Mouse (Mus musculus): ENCODE data around the gene Tgfbi. TPM values are rescaled to one million over a fixed set of nuclear protein-coding genes. Genes with fewer than 3 reads are reported as not detected.
A peak's percentile ranks its signal among the peaks of the same experiment; 100 is the strongest.

The Tgfbi gene
- polyA plus RNA-seq, 1 experiment from 2014 or later = 116 TPM

GRCm38 (mm10) chr13:56630552-56630951 is 21.2 kb downstream of the Tgfbi start:
- DNase-seq (ENCODE audit: low spot score) (no peak), ATAC-seq (replicated peaks; ENCODE audit: low FRiP score, low read depth) (no peak)
- Histone ChIP-seq H3K4me2 (ENCODE audit: low read length) (no peak overlapping the region), H3K4me3 (replicated peaks; ENCODE audit: low read depth, low read length) (no peak overlapping the region), H3K9ac (ENCODE audit: low read depth, low read length) (no peak overlapping the region), H3K4me1 (replicated peaks; ENCODE audit: insufficient read depth, low read length) (peaks cover 8% of the 10 kb centered on the region; the same call in 1 of the 2 replicates), H3K27ac (no peak overlapping the region), H3K36me3 (ENCODE audit: insufficient read depth, low read length) (peaks cover 6% of the 10 kb centered on the region; the same call in 1 of the 2 replicates), H3K27me3 (ENCODE audit: insufficient read depth, low read length) (no peaks in the 10 kb centered on the region), H3K9me3 (replicated peaks; ENCODE audit: low read length) (no peaks in the 10 kb centered on the region)
- no peak for TF ChIP-seq CTCF (IDR thresholded peaks at IDR 0.05; ENCODE audit: low read depth)
- WGBS = 49% methylated on average over 6 of the region's 6 CpGs

GRCm38 (mm10) chr13:56631332-56631731 is 22.0 kb downstream of the Tgfbi start:
- peaks cover 8% of the 10 kb centered on the region; the same call in 1 of the 2 replicates for H3K4me1 ChIP-seq (replicated peaks; ENCODE audit: insufficient read depth, low read length)

GRCm38 (mm10) chr13:56634139-56634615 is 24.9 kb downstream of the Tgfbi start:
- peak; percentile 59 for ATAC-seq (replicated peaks; ENCODE audit: low FRiP score, low read depth)

More at GRCm38 (mm10) chr13:56631332-56631731, 22.0 kb downstream of the Tgfbi start:
- ATAC-seq (replicated peaks; ENCODE audit: low FRiP score, low read depth) (no peak), DNase-seq (ENCODE audit: low spot score) (no peak)
- no peak overlapping the region for H3K4me3 ChIP-seq (replicated peaks; ENCODE audit: low read depth, low read length)
- no peak overlapping the region for H3K27ac ChIP-seq
- WGBS = 84% methylated on average over 7 of the region's 7 CpGs
- H3K27me3 ChIP-seq (ENCODE audit: insufficient read depth, low read length) = no peaks in the 10 kb centered on the region
- no peaks in the 10 kb centered on the region for H3K36me3 ChIP-seq (ENCODE audit: insufficient read depth, low read length)
- TF ChIP-seq CTCF (IDR thresholded peaks at IDR 0.05; ENCODE audit: low read depth) = no peak
- H3K9ac ChIP-seq (ENCODE audit: low read depth, low read length) = no peak overlapping the region
- no peak overlapping the region for H3K4me2 ChIP-seq (ENCODE audit: low read length)
- H3K9me3 ChIP-seq (replicated peaks; ENCODE audit: low read length) = no peaks in the 10 kb centered on the region

GRCm38 (mm10) chr13:56634920-56635319 is 25.6 kb downstream of the Tgfbi start:
- ATAC-seq (replicated peaks; ENCODE audit: low FRiP score, low read depth) (0 out of 2 replicates have a peak, but pooled peaks have one; percentile 41), DNase-seq (ENCODE audit: low spot score) (peak; percentile 92)
- no peaks in the 10 kb centered on the region for H3K27me3 ChIP-seq (ENCODE audit: insufficient read depth, low read length)
- no peak for TF ChIP-seq CTCF (IDR thresholded peaks at IDR 0.05; ENCODE audit: low read depth)
- no peak overlapping the region for H3K4me3 ChIP-seq (replicated peaks; ENCODE audit: low read depth, low read length)
- peak overlapping the region; percentile 86 for H3K27ac ChIP-seq
- H3K9me3 ChIP-seq (replicated peaks; ENCODE audit: low read length) = no peaks in the 10 kb centered on the region
- 0 out of 2 replicates have a peak, but pooled peaks cover 4% of the 10 kb centered on the region for H3K36me3 ChIP-seq (ENCODE audit: insufficient read depth, low read length)
- H3K4me1 ChIP-seq (replicated peaks; ENCODE audit: insufficient read depth, low read length) = peaks cover 8% of the 10 kb centered on the region; the same call in 1 of the 2 replicates
- 3% methylated on average over 7 of the region's 7 CpGs for WGBS
- no peak overlapping the region for H3K9ac ChIP-seq (ENCODE audit: low read depth, low read length)
- H3K4me2 ChIP-seq (ENCODE audit: low read length) = peak overlapping the region; percentile 25

More at GRCm38 (mm10) chr13:56634139-56634615, 24.9 kb downstream of the Tgfbi start:
- H3K36me3 ChIP-seq (ENCODE audit: insufficient read depth, low read length) = 0 out of 2 replicates have a peak, but pooled peaks cover 4% of the 10 kb centered on the region
- 0 out of 2 replicates have a peak overlapping the region, but pooled peaks have one; percentile 32 for H3K9ac ChIP-seq (ENCODE audit: low read depth, low read length)
- TF ChIP-seq CTCF (IDR thresholded peaks at IDR 0.05; ENCODE audit: low read depth) = no peak
- H3K4me2 ChIP-seq (ENCODE audit: low read length) = no peak overlapping the region
- H3K4me3 ChIP-seq (replicated peaks; ENCODE audit: low read depth, low read length) = no peak overlapping the region
- H3K27ac ChIP-seq = peak overlapping the region; percentile 86
- H3K27me3 ChIP-seq (ENCODE audit: insufficient read depth, low read length) = no peaks in the 10 kb centered on the region
- H3K4me1 ChIP-seq (replicated peaks; ENCODE audit: insufficient read depth, low read length) = peaks cover 8% of the 10 kb centered on the region; the same call in 1 of the 2 replicates
- no peaks in the 10 kb centered on the region for H3K9me3 ChIP-seq (replicated peaks; ENCODE audit: low read length)
- DNase-seq (ENCODE audit: low spot score) = peak; percentile 93
- WGBS = 2% methylated on average over 7 of the region's 7 CpGs

GRCm38 (mm10) chr13:56637027-56637426 is 27.7 kb downstream of the Tgfbi start:
- H3K4me1 ChIP-seq (replicated peaks; ENCODE audit: insufficient read depth, low read length) = peaks cover 8% of the 10 kb centered on the region; the same call in 1 of the 2 replicates
- H3K9ac ChIP-seq (ENCODE audit: low read depth, low read length) = no peak overlapping the region
- TF ChIP-seq CTCF (IDR thresholded peaks at IDR 0.05; ENCODE audit: low read depth) = no peak
- 93% methylated on average over 8 of the region's 8 CpGs for WGBS
- H3K36me3 ChIP-seq (ENCODE audit: insufficient read depth, low read length) = 0 out of 2 replicates have a peak, but pooled peaks cover 4% of the 10 kb centered on the region
- no peak overlapping the region for H3K4me2 ChIP-seq (ENCODE audit: low read length)
- no peaks in the 10 kb centered on the region for H3K27me3 ChIP-seq (ENCODE audit: insufficient read depth, low read length)
- ATAC-seq (replicated peaks; ENCODE audit: low FRiP score, low read depth) (no peak), DNase-seq (ENCODE audit: low spot score) (no peak)
- no peak overlapping the region for H3K4me3 ChIP-seq (replicated peaks; ENCODE audit: low read depth, low read length)
- H3K27ac ChIP-seq = no peak overlapping the region
- no peaks in the 10 kb centered on the region for H3K9me3 ChIP-seq (replicated peaks; ENCODE audit: low read length)

- H3K9me3 ChIP-seq (replicated peaks; ENCODE audit: low read length) = no peaks in the 10 kb centered on the region
- no peak for ATAC-seq (replicated peaks; ENCODE audit: low FRiP score, low read depth)
These were observed 32.4 kb downstream of the Tgfbi start for GRCm38 (mm10) chr13:56641746-56642145.

More at GRCm38 (mm10) chr13:56641746-56642145, 32.4 kb downstream of the Tgfbi start:
- DNase-seq (ENCODE audit: low spot score) = peak; percentile 57
- WGBS = 92% methylated on average over 2 of the region's 2 CpGs
- H3K4me1 ChIP-seq (replicated peaks; ENCODE audit: insufficient read depth, low read length) = no peaks in the 10 kb centered on the region
- TF ChIP-seq CTCF (IDR thresholded peaks at IDR 0.05; ENCODE audit: low read depth) = peak; percentile 71
- no peak overlapping the region for H3K4me2 ChIP-seq (ENCODE audit: low read length)
- H3K4me3 ChIP-seq (replicated peaks; ENCODE audit: low read depth, low read length) = no peak overlapping the region
- 0 out of 2 replicates have a peak, but pooled peaks cover 4% of the 10 kb centered on the region for H3K36me3 ChIP-seq (ENCODE audit: insufficient read depth, low read length)
- H3K27ac ChIP-seq = no peak overlapping the region
- no peak overlapping the region for H3K9ac ChIP-seq (ENCODE audit: low read depth, low read length)
- H3K27me3 ChIP-seq (ENCODE audit: insufficient read depth, low read length) = no peaks in the 10 kb centered on the region
